Mouse (Mus musculus) macrophage (primary cell): ENCODE measurements around the gene Isca1. TPM values are rescaled to one million over a fixed set of nuclear protein-coding genes. Genes with fewer than 3 reads are reported as not detected.

ENCODE experiments used
- polyA plus RNA-seq: library from polyadenylated mRNA; stranded (reverse); fragments of 250-400 nt; gene quantifications from 3 replicates; pipeline ENCODE4 v1.2.4, GENCODE M21; 2018; ENCODE audit warnings: inconsistent platforms

Isca1 gene
- polyA plus RNA-seq, 1 experiment from 2014 or later = 41.7 TPM

Other genes with a start within 250 kb of the Isca1 start
- 12.0 to 24.6 TPM (median 20.9 TPM) in 3 replicates for gene Agtpbp1, start 184.6 kb downstream of the Isca1 start, polyA plus RNA-seq
- 16.4 to 23.6 TPM (median 20.1 TPM) in 3 replicates for gene Naa35, start 184.6 kb downstream of the Isca1 start, polyA plus RNA-seq
- 2.6 to 4.7 TPM (median 3.3 TPM) in 3 replicates for gene Golm1, start 94.0 kb downstream of the Isca1 start, polyA plus RNA-seq
- not detected in 3 replicates for gene 4921517D22Rik, start 75.7 kb downstream of the Isca1 start, polyA plus RNA-seq
- not detected in 3 replicates for gene Spata31d1a, start 59.5 kb downstream of the Isca1 start, polyA plus RNA-seq
- not detected in 3 replicates for gene Spata31d1b, start 57.5 kb downstream of the Isca1 start, polyA plus RNA-seq
- gene Spata31d1d, start 38.1 kb downstream of the Isca1 start, polyA plus RNA-seq = not detected in 3 replicates
- gene 1700014D04Rik, start 23.1 kb downstream of the Isca1 start, polyA plus RNA-seq = not detected in 3 replicates
- gene Gm49354, start 12.4 kb upstream of the Isca1 start, polyA plus RNA-seq = not detected in 3 replicates
- gene Tut7, start 53.3 kb upstream of the Isca1 start, polyA plus RNA-seq = 81.0 to 150 TPM (median 103 TPM) in 3 replicates